Mouse (Mus musculus) left cerebral cortex, adult 2 months (tissue): ENCODE data around the gene Wdr83. TPM values are rescaled to one million over a fixed set of nuclear protein-coding genes. Genes with fewer than 3 reads are reported as not detected.
"Not testable (repeated sequence)": the region's sequence is repeated elsewhere in the genome, so short reads cannot be mapped to it uniquely, and the experiment has no call there.

Source experiments
- DNase-seq, 2 experiments: peaks; one replicate each; pipeline ENCODE4 v3.0.0; 2021 to 2022; ENCODE audit warnings: low spot score in 2 of 2, mixed read lengths in 1 of 2; ENCODE audit errors: extremely low spot score in 1 of 2
- H3K27ac ChIP-seq: fragments of 200-600 bp; 2 replicates; pipeline ENCODE4 v1.8.1; 2022
- H3K4me3 ChIP-seq: fragments of 200-600 bp; 2 replicates; pipeline ENCODE4 v1.8.1; 2022
- CTCF ChIP-seq: fragments of 200-600 bp; IDR thresholded peaks from 2 replicates; pipeline ENCODE4 v1.8.1; 2022; ENCODE audit warnings: antibody characterized with exemption, mild to moderate bottlenecking, moderate library complexity
- intact Hi-C: fragments of 180-260 bp; cut with DNase I; formaldehyde crosslinking; loops from one replicate; pipeline ENCODE4 v1.15.1; 2025
- long read RNA-seq, 2 experiments: library from polyadenylated mRNA; stranded (forward); transcript quantifications; one replicate each; pipeline ENCODE4 v2.0.0; 2021; ENCODE audit warnings: borderline mapping rate in 2 of 2
- total RNA-seq, 2 experiments: library from RNA; stranded (reverse); gene quantifications; 2 replicates each; pipeline ENCODE4 v1.2.3; 2021

Wdr83 gene
- total RNA-seq: 10 to 100 TPM; 25.5 to 27.8 TPM
- long read RNA-seq, experiment 1, partial matches to known transcripts: 2 of 13 reads
- long read RNA-seq, experiment 1, other reads (novel, unspliced or antisense): 5 of 13 reads
- long read RNA-seq, experiment 2, transcript Wdr83-201 (9 exons, 1,238 nt): major isoform, 5 of 13 reads
- long read RNA-seq, experiment 2, partial matches to known transcripts: 4 of 13 reads
- long read RNA-seq, experiment 2, other reads (novel, unspliced or antisense): 1 of 13 reads

DNA sequence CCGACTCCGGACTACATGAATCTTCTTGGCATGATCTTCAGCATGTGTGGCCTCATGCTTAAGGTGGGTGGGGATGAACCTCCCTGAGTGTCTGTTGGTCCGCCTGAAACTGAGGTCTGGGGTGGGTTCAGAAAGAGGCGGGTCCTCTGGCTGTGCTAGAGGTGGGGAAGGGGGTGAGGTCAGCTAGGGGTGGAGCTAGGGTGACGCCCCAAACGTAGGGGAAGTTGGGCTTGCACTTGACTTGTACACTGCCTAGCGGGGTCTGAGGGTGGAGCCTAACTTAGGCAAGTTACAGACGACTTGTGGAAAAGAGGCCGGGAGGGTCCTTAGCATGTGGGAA, at the start of gene Wdr83:
TSS of gene Wdr83 (minus strand) at position 91 of the 340 bp plus-strand sequence.
- no peak for DNase-seq
- peak within 1 kb of the TSS; percentile 92 for H3K27ac ChIP-seq
- TF ChIP-seq CTCF: no peak
- peak within 1 kb of the TSS; percentile 87 for H3K4me3 ChIP-seq
- intact Hi-C loops: loop anchor here (5.0 kb wide), 1 partner anchor 216 kb away; the partner anchor contains the start of genes Orc6 and Vps35

DNA sequence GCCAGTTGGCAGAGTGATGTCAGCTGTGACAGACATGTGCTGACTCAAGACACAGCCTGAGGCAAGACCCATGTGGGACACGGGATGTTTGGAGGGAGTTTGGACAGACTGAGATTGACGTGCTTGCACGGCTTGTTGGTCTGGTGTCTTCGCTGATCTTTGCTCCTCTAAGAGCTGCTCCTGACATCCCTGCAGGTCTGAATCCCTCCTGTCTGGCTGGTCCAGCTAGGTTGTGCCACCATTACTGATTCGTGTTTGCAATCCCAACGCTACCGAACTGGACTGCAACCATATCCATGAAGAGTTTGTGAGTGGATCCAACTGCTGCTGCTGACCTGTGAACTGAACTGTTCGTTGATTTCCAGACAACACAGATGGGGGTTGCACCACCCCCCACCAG, 42.6 kb upstream of the Wdr83 start:
- no peak for DNase-seq
- no peak for TF ChIP-seq CTCF
- H3K27ac ChIP-seq: no peak overlapping the region
- intact Hi-C loops: no loop called here
- H3K4me3 ChIP-seq: no peak overlapping the region

DNA sequence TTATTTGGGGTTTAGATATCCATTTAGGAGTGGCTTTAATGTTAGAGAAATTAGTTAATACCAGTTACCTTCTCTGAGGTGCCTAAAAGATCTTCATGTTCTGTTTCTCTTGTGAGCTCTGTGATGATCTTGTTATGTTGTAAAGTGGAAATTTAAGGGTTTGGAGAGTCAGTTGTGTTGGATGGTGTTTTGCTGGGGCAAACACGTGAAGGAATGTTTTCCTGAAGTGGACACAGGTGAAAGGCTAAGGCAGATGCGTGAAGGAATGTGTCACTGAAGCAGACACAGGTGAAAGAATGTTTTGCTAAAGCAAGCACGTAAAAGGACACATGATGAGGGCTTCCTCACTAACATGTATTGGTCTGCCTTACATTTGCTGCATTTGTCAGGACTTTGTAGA, 41.9 kb upstream of the Wdr83 start, which contains the start of gene Zfp791:
TSS of gene Zfp791 (minus strand) at position 101 of the 400 bp plus-strand sequence.
- no peak for DNase-seq
- Histone ChIP-seq H3K4me3 (no peak within 1 kb of the TSS), H3K27ac (no peak within 1 kb of the TSS)
- TF ChIP-seq CTCF: no peak
- intact Hi-C loops: no loop called here

DNA sequence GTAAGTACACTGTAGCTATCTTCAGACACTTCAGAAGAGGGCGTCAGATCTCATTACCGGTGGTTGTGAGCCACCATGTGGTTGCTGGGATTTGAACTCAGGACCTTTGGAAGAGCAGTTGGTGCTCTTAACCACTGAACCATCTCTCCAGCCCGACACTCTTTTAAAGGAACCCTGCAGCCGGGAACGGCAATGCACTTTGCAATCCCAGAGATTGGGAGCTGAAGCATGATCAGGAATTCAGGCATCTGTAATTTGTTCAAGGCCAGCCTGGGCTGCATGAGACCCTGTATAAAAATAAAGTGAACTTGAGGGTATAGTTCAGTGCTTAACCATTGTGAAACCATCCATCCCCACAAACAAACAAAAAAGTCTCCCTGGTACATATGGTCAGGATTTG, 39.1 kb upstream of the Wdr83 start:
- H3K27ac ChIP-seq, H3K4me3 ChIP-seq, intact Hi-C loops, DNase-seq: not testable (repeated sequence)

DNA sequence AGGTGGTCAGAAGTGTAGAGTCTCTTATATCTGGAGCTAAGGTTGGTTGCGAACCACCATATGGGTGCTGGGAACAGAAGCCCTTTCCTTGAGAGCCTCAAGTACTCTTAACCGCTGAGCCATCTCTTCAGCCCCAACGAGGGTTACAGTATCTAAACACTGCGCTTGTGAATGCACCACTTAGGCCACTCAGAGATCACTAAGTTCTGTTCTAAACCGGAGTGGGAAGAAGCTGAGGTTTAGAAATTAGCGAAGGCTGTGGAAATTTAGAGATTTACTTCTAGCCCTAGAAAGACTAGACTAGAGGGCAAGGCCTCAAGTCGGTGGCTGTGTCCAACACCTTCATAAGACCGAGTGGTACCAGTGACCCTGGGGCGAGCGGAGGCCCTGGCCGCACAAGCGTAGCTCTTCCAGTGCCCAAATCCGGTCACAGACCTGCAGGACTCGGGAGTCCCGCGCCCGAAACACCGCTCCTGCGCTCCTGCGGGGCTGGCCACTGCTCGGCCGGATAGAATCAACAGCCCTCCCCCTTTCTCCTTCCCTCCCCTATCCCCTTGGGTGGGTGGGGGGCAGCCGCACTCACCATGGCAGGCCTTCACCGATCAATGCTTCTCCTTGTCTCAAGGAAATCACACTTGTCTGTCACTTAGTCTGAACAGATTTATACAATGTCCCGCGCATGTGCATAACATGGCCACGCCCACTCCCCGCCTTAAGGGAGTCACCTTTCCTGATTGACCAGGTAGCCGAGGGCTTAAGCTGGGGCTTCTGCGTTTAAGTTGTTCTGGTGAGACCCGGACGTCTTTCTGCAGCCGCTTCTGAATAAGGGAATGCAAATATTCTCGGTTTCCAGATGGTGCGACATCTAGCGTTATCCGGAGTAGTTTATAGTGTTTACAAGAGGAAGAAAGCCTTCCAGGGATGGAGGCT, 38.2 kb upstream of the Wdr83 start:
- intact Hi-C loops: no loop called here
- peak overlapping the region; percentile 78 for H3K4me3 ChIP-seq
- peak overlapping the region; percentile 65; the same call in 1 of the 2 replicates for H3K27ac ChIP-seq
- peak; percentile 44 for TF ChIP-seq CTCF
- peak; percentile 76 to 82 for DNase-seq

DNA sequence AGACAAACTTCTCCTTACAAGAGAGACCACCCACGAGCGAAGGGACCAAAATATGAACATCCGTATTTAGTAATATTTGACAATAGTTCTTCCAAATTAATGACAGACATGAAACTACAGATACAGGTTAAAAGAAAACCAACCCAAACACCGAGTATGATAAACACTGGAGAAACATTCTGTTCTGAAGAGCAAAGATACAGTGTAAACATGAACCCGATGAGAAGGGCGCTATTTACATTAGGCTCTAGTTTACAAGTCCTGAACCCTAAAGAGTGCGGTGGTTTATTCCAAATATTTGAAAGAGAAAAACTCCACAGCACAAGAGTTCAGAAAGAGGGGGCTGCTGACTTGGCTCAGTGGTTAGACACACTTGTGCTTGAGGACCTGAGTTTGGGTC, 35.9 kb upstream of the Wdr83 start:
- no peak overlapping the region for H3K4me3 ChIP-seq
- intact Hi-C loops: no loop called here
- TF ChIP-seq CTCF: no peak
- DNase-seq: no peak
- H3K27ac ChIP-seq: no peak overlapping the region

DNA sequence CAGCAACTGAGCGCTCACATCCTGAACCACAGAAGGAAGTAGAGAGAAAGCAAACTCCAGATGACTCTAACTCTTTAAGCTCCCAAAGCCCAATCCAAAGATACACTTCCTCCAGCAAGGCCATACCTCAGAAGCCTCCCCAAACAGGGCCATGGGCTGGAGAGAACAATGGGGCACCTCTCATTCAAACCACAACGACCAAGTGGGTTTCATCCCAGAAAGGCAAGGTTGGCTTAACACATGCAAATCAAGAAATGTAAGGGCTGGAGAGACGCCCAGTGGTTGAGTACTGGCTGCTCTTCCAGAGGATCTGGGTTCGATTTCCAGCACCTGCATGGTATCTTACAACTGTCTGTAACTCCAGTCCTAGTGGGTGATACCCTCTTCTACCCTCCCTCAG, 34.4 kb upstream of the Wdr83 start:
- no peak for TF ChIP-seq CTCF
- Histone ChIP-seq H3K4me3 (no peak overlapping the region), H3K27ac (no peak overlapping the region)
- DNase-seq: no peak
- intact Hi-C loops: no loop called here

DNA sequence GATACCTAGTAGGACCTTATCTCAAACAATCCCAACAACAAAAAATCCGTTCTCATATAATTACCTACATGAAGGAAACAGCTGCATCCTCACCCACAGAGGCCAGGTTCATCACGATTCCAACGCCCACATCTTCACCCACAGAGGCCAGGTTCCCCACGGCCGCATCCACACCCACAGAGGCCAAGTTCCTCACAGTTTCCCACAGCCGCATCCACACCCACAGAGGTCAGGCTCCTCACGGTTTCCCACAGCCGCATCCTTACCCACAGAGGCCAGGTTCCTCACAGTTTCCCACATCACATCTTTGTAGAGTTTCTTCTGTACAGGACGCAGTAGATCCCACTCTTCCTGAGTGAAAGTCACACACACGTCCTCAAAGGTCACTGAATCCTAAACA, 32.1 kb upstream of the Wdr83 start:
- Histone ChIP-seq H3K4me3 (no peak overlapping the region), H3K27ac (no peak overlapping the region)
- DNase-seq: no peak
- no peak for TF ChIP-seq CTCF
- intact Hi-C loops: no loop called here

DNA sequence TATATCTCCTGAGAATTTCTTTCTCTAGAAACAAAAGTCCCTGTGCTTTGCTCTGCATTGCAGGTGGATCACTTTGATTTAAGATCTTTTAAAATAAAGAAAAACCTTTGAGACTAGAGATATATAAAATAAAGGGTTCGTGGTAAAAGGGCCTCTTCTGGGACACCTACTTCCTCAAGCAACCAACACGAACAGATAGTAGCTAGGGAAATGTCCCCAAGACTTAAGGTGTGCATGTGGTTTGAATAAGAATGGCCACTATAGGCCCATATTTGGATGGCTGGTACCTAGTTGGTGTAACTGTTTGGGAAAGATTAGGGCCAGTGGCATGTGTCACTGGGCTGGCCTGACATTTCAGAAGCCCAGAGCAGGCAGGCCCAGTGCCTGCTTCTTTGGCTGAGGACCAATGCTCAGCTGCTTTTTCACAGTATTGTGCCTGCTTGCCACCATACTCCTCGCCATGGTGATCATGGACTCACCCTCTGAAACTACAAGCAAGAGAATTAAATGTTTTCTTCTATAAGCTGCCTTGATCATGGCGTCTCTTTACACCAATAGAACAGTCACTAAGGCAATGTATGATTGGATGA, 19.1 kb upstream of the Wdr83 start:
- no peak overlapping the region for H3K27ac ChIP-seq
- DNase-seq: no peak
- no peak overlapping the region for H3K4me3 ChIP-seq
- intact Hi-C loops: no loop called here
- no peak for TF ChIP-seq CTCF

DNA sequence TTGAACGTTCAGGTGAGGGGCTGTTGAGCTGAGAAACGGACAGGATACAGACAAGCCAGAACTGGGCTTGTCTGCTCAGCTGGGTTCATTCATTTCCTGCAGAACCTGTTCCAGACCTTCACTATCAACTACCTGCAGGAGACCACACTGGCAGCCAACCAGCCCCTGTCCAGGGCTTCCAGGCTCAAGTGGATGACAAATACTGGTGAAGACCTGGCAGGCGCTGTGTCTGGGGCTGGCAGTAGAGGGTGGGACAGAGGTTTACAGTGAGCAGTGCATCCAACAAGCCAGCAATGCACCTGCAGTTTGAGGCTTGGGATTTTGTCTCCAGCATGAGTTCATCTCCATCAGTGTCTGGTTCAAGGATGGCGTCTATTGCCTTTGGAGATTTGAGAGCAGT, 15.7 kb upstream of the Wdr83 start:
- H3K27ac ChIP-seq: no peak overlapping the region
- H3K4me3 ChIP-seq: no peak overlapping the region
- DNase-seq: no peak
- intact Hi-C loops: no loop called here
- no peak for TF ChIP-seq CTCF

DNA sequence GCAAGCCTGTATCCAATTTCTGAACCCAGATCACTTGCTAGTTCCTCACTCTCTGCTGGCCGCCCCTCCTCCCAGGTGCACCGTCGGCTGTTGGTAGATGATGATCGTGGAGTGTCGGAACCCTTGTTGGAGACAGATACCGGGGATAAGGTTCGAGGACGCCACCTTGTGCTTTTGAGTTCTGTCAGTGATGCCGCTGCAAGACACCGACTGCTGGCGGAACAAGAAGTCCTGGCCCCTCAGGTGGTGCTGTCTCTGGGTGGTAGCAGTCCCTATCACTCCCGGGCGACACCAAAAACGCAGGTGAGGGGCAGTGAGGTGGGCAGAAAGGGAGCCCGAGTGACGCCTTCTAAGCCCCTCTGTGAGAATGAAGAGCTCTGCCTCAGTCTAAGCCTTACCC, 15.1 kb upstream of the Wdr83 start:
- DNase-seq: no peak
- H3K4me3 ChIP-seq: no peak overlapping the region
- no peak overlapping the region for H3K27ac ChIP-seq
- intact Hi-C loops: no loop called here
- no peak for TF ChIP-seq CTCF

DNA sequence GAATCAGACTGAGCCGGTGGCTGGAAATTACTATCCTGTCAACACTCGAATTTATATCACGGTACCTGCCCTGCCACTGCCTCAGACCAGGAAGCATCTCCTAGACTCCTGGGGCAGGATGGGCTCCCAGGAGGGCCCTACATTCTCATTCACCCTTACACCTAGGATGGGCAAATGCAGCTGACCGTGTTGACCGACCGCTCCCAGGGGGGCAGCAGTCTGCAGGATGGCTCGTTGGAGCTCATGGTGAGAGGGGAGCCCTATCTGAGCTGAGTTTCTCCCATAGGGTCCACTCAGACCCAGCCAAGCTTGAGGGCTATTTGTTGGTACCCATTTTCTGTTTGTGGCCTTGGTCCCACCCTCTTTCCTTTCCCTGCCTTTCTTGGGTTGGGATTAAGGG, 14.5 kb upstream of the Wdr83 start:
- no peak for TF ChIP-seq CTCF
- intact Hi-C loops: no loop called here
- H3K4me3 ChIP-seq: no peak overlapping the region
- no peak for DNase-seq
- no peak overlapping the region for H3K27ac ChIP-seq
